8 mouse cellular contexts compared by ENCODE assay signal in the genomic region with DNA sequence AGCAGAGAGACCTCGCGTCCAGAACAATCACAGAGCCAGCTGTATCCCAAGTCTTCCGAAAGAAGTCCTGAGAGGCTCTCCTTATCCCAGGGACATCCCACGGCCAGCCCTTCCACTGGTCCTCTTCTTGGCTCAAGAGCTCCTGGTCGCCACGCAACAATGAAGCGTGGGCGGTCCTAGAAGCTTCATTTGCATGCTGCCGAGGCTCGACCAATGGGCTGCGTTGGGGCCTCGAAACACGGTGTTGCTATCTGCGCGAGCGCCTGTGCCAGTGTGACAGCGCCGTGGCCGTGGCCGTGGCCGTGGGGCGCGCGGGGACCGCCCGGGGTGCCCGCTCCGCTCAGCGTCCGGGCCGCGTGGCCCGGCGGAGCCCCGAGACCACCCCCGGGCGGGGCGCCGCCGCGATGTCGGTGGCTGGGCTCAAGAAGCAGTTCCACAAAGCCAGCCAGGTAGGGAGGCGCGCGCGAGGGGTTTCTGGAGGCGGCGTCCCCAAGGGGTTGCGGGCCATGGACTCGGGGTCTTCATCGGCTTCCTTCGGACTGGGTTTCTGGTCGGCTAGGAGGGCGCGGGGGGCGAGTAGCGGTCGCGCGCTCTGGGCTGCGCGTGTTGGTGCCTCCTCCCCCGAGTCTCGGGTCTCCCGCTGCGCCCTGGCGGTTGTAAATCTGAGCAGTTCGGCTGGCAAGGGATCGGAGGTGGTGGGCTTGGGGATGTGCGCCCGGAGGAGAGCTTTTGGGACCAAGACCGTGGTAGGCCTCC. TPM values are rescaled to one million over a fixed set of nuclear protein-coding genes. Genes with fewer than 3 reads are reported as not detected.
DNase-seq lines count a peak whose midpoint lies in the region; ATAC-seq and TF ChIP-seq lines count a peak whose summit lies in the region.

No protein-coding gene starts in this region.

- DNase-seq in cerebellum, postnatal 36 days = peak; percentile 77 to 82
- DNase-seq in gastrocnemius, adult 18-20 months (ENCODE audit: low spot score) = peak; percentile 57
- peak; percentile 80 to 90 for DNase-seq in layer of hippocampus, postnatal 14 days (ENCODE audit: low spot score in 2 of 2)
- peak; percentile 82 for DNase-seq in lung, postnatal 0 days (ENCODE audit: low spot score)
- peak; percentile 34 for DNase-seq in retina, adult 2 months (ENCODE audit: low read depth, low spot score)
- DNase-seq in urinary bladder, postnatal 14 days (ENCODE audit: low spot score) = peak; percentile 83

- peak overlapping the region; percentile 64 for H3K4me2 ChIP-seq in hindbrain, embryonic 15.5 days
- H3K4me2 ChIP-seq in lung, postnatal 0 days (replicated peaks; ENCODE audit: low read depth, low read length) = peak overlapping the region; percentile 83

- no peaks in the 10 kb centered on the region for H3K27me3 ChIP-seq in hindbrain, embryonic 15.5 days
- H3K27me3 ChIP-seq in lung, postnatal 0 days (replicated peaks; ENCODE audit: insufficient read depth, low read length) = no peaks in the 10 kb centered on the region

- no peak for TF ChIP-seq EP300 in lung, postnatal 0 days (IDR thresholded peaks at IDR 0.05)

- no peak for TF ChIP-seq CTCF in lung, postnatal 0 days (IDR thresholded peaks at IDR 0.05)

- peak; percentile 92 for ATAC-seq in activated CD4-positive, CD25-positive, alpha-beta regulatory T cell, adult 4 months
- ATAC-seq in hindbrain, embryonic 15.5 days (ENCODE audit: low FRiP score, low read depth) = peak; percentile 97
- peak; percentile 97 for ATAC-seq in lung, postnatal 0 days

- peak overlapping the region; percentile 78 for H3K27ac ChIP-seq in hindbrain, embryonic 15.5 days (replicated peaks)
- H3K27ac ChIP-seq in lung, postnatal 0 days (ENCODE audit: low read length) = no peak overlapping the region

- H3K9ac ChIP-seq in hindbrain, embryonic 15.5 days = peak overlapping the region; percentile 70
- no peak overlapping the region for H3K9ac ChIP-seq in lung, postnatal 0 days (replicated peaks; ENCODE audit: low read depth)

- peak overlapping the region; percentile 69 for H3K4me3 ChIP-seq in hindbrain, embryonic 15.5 days
- H3K4me3 ChIP-seq in lung, postnatal 0 days (ENCODE audit: low read depth, low read length) = peak overlapping the region; percentile 38

- H3K9me3 ChIP-seq in hindbrain, embryonic 15.5 days = no peaks in the 10 kb centered on the region
- H3K9me3 ChIP-seq in lung, postnatal 0 days (ENCODE audit: low read length) = no peaks in the 10 kb centered on the region

- WGBS in hindbrain, embryonic 15.5 days = under 1% methylated on average over 72 of the region's 72 CpGs
- under 1% methylated on average over 54 of the region's 72 CpGs for whole genome bisulfite sequencing in lung, postnatal 0 days

- H3K36me3 ChIP-seq in hindbrain, embryonic 15.5 days = no peaks in the 10 kb centered on the region
- H3K36me3 ChIP-seq in lung, postnatal 0 days (ENCODE audit: insufficient read depth, low read length) = no peaks in the 10 kb centered on the region

- H3K4me1 ChIP-seq in hindbrain, embryonic 15.5 days (replicated peaks) = peaks cover 18% of the 10 kb centered on the region
- no peaks in the 10 kb centered on the region for H3K4me1 ChIP-seq in lung, postnatal 0 days (ENCODE audit: insufficient read depth, low read depth, low read length)

RNA-seq across cellular contexts. Expression of gene Sh3gl3, which starts 1.1 kb away (rescaled TPM):
- polyA plus RNA-seq in activated CD4-positive, CD25-positive, alpha-beta regulatory T cell, adult 4 months (2017; shearing (Covaris generic)) = 1 to 10 TPM; 1.4 to 3.1 TPM
- total RNA-seq in gastrocnemius, adult 18-20 months (2021) = under 1 TPM; 0.27 to 0.31 TPM
- polyA plus RNA-seq in hindbrain, embryonic 15.5 days (2015; fragmentation: Nextera tagmentation; extraction: Ambion mirVana) = 63.4 and 66.3 TPM in 2 replicates
- total RNA-seq in layer of hippocampus, postnatal 14 days (2021) = 10 to 100 TPM; 61.8 to 68.6 TPM
- polyA plus RNA-seq in lung, postnatal 0 days (2015; fragmentation: Nextera tagmentation; extraction: Ambion mirVana) = 2.5 and 2.6 TPM in 2 replicates

Comparison
In these comparisons a context has a peak if more than half of its experiments do, and no peak if none do; other contexts are left out.
1. DNase-seq: peak in every context shown above with its lines; median percentile 85 in layer of hippocampus, postnatal 14 days; 83 in urinary bladder, postnatal 14 days; 82 in lung, postnatal 0 days; 80 in cerebellum, postnatal 36 days; 57 in gastrocnemius, adult 18-20 months; 34 in retina, adult 2 months.
2. RNA of gene Sh3gl3, which starts 1.1 kb away (polyA plus RNA-seq): 63.4 to 66.3 TPM in hindbrain, embryonic 15.5 days; 1.4 to 3.1 TPM in activated CD4-positive, CD25-positive, alpha-beta regulatory T cell, adult 4 months and 2.5 to 2.6 TPM in lung, postnatal 0 days; every median in the first group is over 10 times any median in the second.
3. Peak in every context shown above with its lines, with median percentiles within 50 percentile points of each other: ATAC-seq.